Mouse (Mus musculus) cerebellum, adult 11-12 months (tissue): Measurements from ENCODE around the gene Nrn1l.
A peak's percentile ranks its signal among the peaks of the same experiment; 100 is the strongest.

Experiments
- DNase-seq: peaks from one replicate; pipeline ENCODE4 v3.0.0; 2022

Nrn1l gene

GRCm38 (mm10) chr8:105892432-105892831, 935 bp upstream of the Nrn1l start:
- no peak for DNase-seq

- no peak for DNase-seq
Measured at GRCm38 (mm10) chr8:105897801-105898480, 4.6 kb downstream of the Nrn1l start.

GRCm38 (mm10) chr8:105900180-105900940, 7.0 kb downstream of the Nrn1l start, which contains the start of gene Pskh1:
TSS of gene Pskh1 (plus strand) at chr8:105900441.
- peak; percentile 92 for DNase-seq

- no peak for DNase-seq
Measured at GRCm38 (mm10) chr8:105900941-105901616, 7.7 kb downstream of the Nrn1l start.

GRCm38 (mm10) chr8:105919390-105919789, 26.0 kb downstream of the Nrn1l start:
- DNase-seq, result no peak

GRCm38 (mm10) chr8:105925123-105925522, 31.8 kb downstream of the Nrn1l start:
- DNase-seq, result no peak

GRCm38 (mm10) chr8:105930602-105931001, 37.2 kb downstream of the Nrn1l start:
- peak; percentile 74 for DNase-seq

GRCm38 (mm10) chr8:105931271-105931670, 37.9 kb downstream of the Nrn1l start:
- no peak for DNase-seq

- DNase-seq, result no peak
Measured at GRCm38 (mm10) chr8:105932525-105932924, 39.2 kb downstream of the Nrn1l start.

GRCm38 (mm10) chr8:105933762-105934161, 40.4 kb downstream of the Nrn1l start, which contains the start of gene Ctrl:
TSS of gene Ctrl (minus strand) at chr8:105933862.
- no peak for DNase-seq

- no peak for DNase-seq
Measured at GRCm38 (mm10) chr8:105935105-105935504, 41.7 kb downstream of the Nrn1l start.

GRCm38 (mm10) chr8:105935863-105936603, 42.7 kb downstream of the Nrn1l start:
- peak; percentile 56 for DNase-seq

- DNase-seq, result peak; percentile 93
Measured at GRCm38 (mm10) chr8:105936866-105937475, 43.6 kb downstream of the Nrn1l start.

- DNase-seq, result peak; percentile 46
Measured at GRCm38 (mm10) chr8:105937496-105938305, 44.3 kb downstream of the Nrn1l start.

- no peak for DNase-seq
Measured at GRCm38 (mm10) chr8:105938306-105938669, 44.9 kb downstream of the Nrn1l start, which contains the start of gene Psmb10. TSS of gene Psmb10 (minus strand) at chr8:105938444.

- DNase-seq, result no peak
Measured at GRCm38 (mm10) chr8:105942026-105942425, 48.7 kb downstream of the Nrn1l start.

- no peak for DNase-seq
Measured at GRCm38 (mm10) chr8:105942542-105942941, 49.2 kb downstream of the Nrn1l start.

- DNase-seq, result peak; percentile 48
Measured at GRCm38 (mm10) chr8:105943321-105943739, 50.0 kb downstream of the Nrn1l start, which contains the start of gene Lcat. TSS of gene Lcat (minus strand) at chr8:105943382.
